Mouse (Mus musculus) ES-Bruce4 (cell line): ENCODE results near the gene Cd300e. TPM values are rescaled to one million over a fixed set of nuclear protein-coding genes. Genes with fewer than 3 reads are reported as not detected.

Experiments used
- H3K27ac ChIP-seq: 2 replicates; pipeline ENCODE4 v1.5.1; 2012; ENCODE audit warnings: low read length, inconsistent platforms; ENCODE audit not compliant: insufficient read depth
- H3K27me3 ChIP-seq: 2 replicates; pipeline ENCODE4 v1.6.1; 2012; ENCODE audit warnings: mild to moderate bottlenecking, low read length, inconsistent platforms; ENCODE audit not compliant: control insufficient read depth, poor library complexity, insufficient read depth, severe bottlenecking
- H3K36me3 ChIP-seq: 2 replicates; pipeline ENCODE4 v1.6.1; 2012; ENCODE audit warnings: inconsistent platforms, mild to moderate bottlenecking, low read length, moderate library complexity; ENCODE audit not compliant: control insufficient read depth, poor library complexity, insufficient read depth, severe bottlenecking
- H3K4me1 ChIP-seq: one replicate; pipeline ENCODE4 v1.8.1; 2011; ENCODE audit warnings: low read length; ENCODE audit not compliant: control insufficient read depth, insufficient read depth
- H3K4me3 ChIP-seq: 2 replicates; pipeline ENCODE4 v1.5.1; 2011; ENCODE audit warnings: low read depth, mild to moderate bottlenecking, low read length
- H3K9ac ChIP-seq: 2 replicates; pipeline ENCODE4 v1.6.1; 2012; ENCODE audit warnings: low read depth, mild to moderate bottlenecking, inconsistent platforms; ENCODE audit not compliant: poor library complexity, severe bottlenecking
- H3K9me3 ChIP-seq: replicated peaks from 2 replicates; pipeline ENCODE4 v1.6.1; 2012; ENCODE audit warnings: mild to moderate bottlenecking, low read length, inconsistent platforms; ENCODE audit not compliant: control insufficient read depth, poor library complexity, insufficient read depth, severe bottlenecking
- CTCF ChIP-seq: IDR thresholded peaks from one replicate; pipeline ENCODE4 v1.8.1; 2011; ENCODE audit warnings: low read depth, low read length
- EP300 ChIP-seq: IDR thresholded peaks from 2 replicates; pipeline ENCODE4 v1.6.1; 2011; ENCODE audit warnings: low read depth, low read length; ENCODE audit not compliant: insufficient read depth
- POLR2A ChIP-seq: IDR thresholded peaks from one replicate; pipeline ENCODE4 v1.8.1; 2011; ENCODE audit warnings: low read length; ENCODE audit not compliant: insufficient read depth
- polyA plus RNA-seq: library from polyadenylated mRNA; stranded (reverse); fragments of >200 nt; gene quantifications from 2 replicates; pipeline ENCODE4 v1.2.4, GENCODE M21; 2011; ENCODE audit warnings: low read depth; ENCODE audit not compliant: missing spikeins, insufficient read depth, insufficient read length

Cd300e gene
- polyA plus RNA-seq, 1 experiment: not detected

GRCm38 (mm10) chr11:115099241-115099840, 37.4 kb upstream of the Cd300e start:
- no peaks in the 10 kb centered on the region for H3K36me3 ChIP-seq
- H3K9ac ChIP-seq: no peak overlapping the region
- H3K9me3 ChIP-seq: no peaks in the 10 kb centered on the region
- H3K4me3 ChIP-seq: no peak overlapping the region
- H3K4me1 ChIP-seq: peaks cover 10% of the 10 kb centered on the region
- TF ChIP-seq POLR2A (no peak), CTCF (no peak), EP300 (peak; percentile 73)
- no peak overlapping the region for H3K27ac ChIP-seq
- no peaks in the 10 kb centered on the region for H3K27me3 ChIP-seq

GRCm38 (mm10) chr11:115098203-115098932, 36.4 kb upstream of the Cd300e start:
- no peaks in the 10 kb centered on the region for H3K36me3 ChIP-seq
- H3K4me3 ChIP-seq: no peak overlapping the region
- TF ChIP-seq EP300 (no peak), POLR2A (no peak), CTCF (no peak)
- H3K9me3 ChIP-seq: peaks cover 3% of the 10 kb centered on the region; the same call in 1 of the 2 replicates
- no peaks in the 10 kb centered on the region for H3K27me3 ChIP-seq
- H3K27ac ChIP-seq: no peak overlapping the region
- peaks cover 10% of the 10 kb centered on the region for H3K4me1 ChIP-seq
- no peak overlapping the region for H3K9ac ChIP-seq

GRCm38 (mm10) chr11:115092140-115092539, 30.2 kb upstream of the Cd300e start:
- no peaks in the 10 kb centered on the region for H3K36me3 ChIP-seq
- H3K4me3 ChIP-seq: no peak overlapping the region
- TF ChIP-seq EP300: no peak
- no peak for TF ChIP-seq CTCF
- TF ChIP-seq POLR2A: no peak
- H3K9ac ChIP-seq: no peak overlapping the region
- no peak overlapping the region for H3K27ac ChIP-seq
- H3K27me3 ChIP-seq: no peaks in the 10 kb centered on the region
- peaks cover 8% of the 10 kb centered on the region; the same call in 1 of the 2 replicates for H3K9me3 ChIP-seq
- H3K4me1 ChIP-seq: peaks cover 4% of the 10 kb centered on the region

- no peaks in the 10 kb centered on the region for H3K27me3 ChIP-seq
- H3K27ac ChIP-seq: no peak within 1 kb of the TSS
- H3K9me3 ChIP-seq: peaks cover 8% of the 10 kb centered on the region; the same call in 1 of the 2 replicates
- H3K4me3 ChIP-seq: peak within 1 kb of the TSS; percentile 24
- H3K9ac ChIP-seq: no peak within 1 kb of the TSS
- peaks cover 2% of the 10 kb centered on the region for H3K4me1 ChIP-seq
- TF ChIP-seq CTCF (no peak), POLR2A (no peak), EP300 (0 out of 2 replicates have a peak, but pooled peaks have one; percentile 20)
- H3K36me3 ChIP-seq: no peaks in the 10 kb centered on the region
Measured at GRCm38 (mm10) chr11:115091362-115091901, 29.5 kb upstream of the Cd300e start, which contains the start of gene Rab37. Rab37 (plus strand) TSS chr11:115091431.

GRCm38 (mm10) chr11:115089853-115090252, 27.9 kb upstream of the Cd300e start:
- Histone ChIP-seq H3K27me3 (no peaks in the 10 kb centered on the region), H3K36me3 (no peaks in the 10 kb centered on the region), H3K4me3 (no peak overlapping the region), H3K9me3 (peaks cover 8% of the 10 kb centered on the region; the same call in 1 of the 2 replicates), H3K4me1 (no peaks in the 10 kb centered on the region), H3K27ac (no peak overlapping the region), H3K9ac (no peak overlapping the region)
- TF ChIP-seq CTCF (peak; percentile 84), EP300 (no peak), POLR2A (no peak)

- no peaks in the 10 kb centered on the region for H3K4me1 ChIP-seq
- no peak overlapping the region for H3K4me3 ChIP-seq
- no peak overlapping the region for H3K9ac ChIP-seq
- no peak for TF ChIP-seq POLR2A
- TF ChIP-seq EP300: no peak
- no peak for TF ChIP-seq CTCF
- no peak overlapping the region for H3K27ac ChIP-seq
- peaks cover 3% of the 10 kb centered on the region; the same call in 1 of the 2 replicates for H3K9me3 ChIP-seq
- H3K36me3 ChIP-seq: no peaks in the 10 kb centered on the region
- no peaks in the 10 kb centered on the region for H3K27me3 ChIP-seq
Measured at GRCm38 (mm10) chr11:115086213-115086612, 24.2 kb upstream of the Cd300e start.
